Mouse (Mus musculus): ENCODE results near the gene Gm17545. TPM values are rescaled to one million over a fixed set of nuclear protein-coding genes. Genes with fewer than 3 reads are reported as not detected.
A peak's percentile ranks its signal among the peaks of the same experiment; 100 is the strongest.
"Not testable (repeated sequence)": the region's sequence is repeated elsewhere in the genome, so short reads cannot be mapped to it uniquely, and the experiment has no call there.

Gene Gm17545
- polyA plus RNA-seq (2015; fragmentation: Nextera tagmentation; extraction: Ambion mirVana): not detected in 2 replicates

- H3K4me3 ChIP-seq (ENCODE audit: low read length); H3K27ac ChIP-seq (ENCODE audit: low read length); H3K9ac ChIP-seq (ENCODE audit: low read length); ATAC-seq (replicated peaks; ENCODE audit: extremely low read depth, insufficient read depth, low FRiP score); H3K27me3 ChIP-seq (ENCODE audit: control insufficient read depth, insufficient read depth, low read length); H3K4me1 ChIP-seq (ENCODE audit: control insufficient read depth, insufficient read depth, low read length); H3K4me2 ChIP-seq (ENCODE audit: low read depth, low read length); H3K9me3 ChIP-seq (replicated peaks; ENCODE audit: control insufficient read depth, low read length): not testable (repeated sequence)
- WGBS: 93% methylated on average over 8 of the region's 8 CpGs
- peaks cover 69% of the 10 kb centered on the region for H3K36me3 ChIP-seq (ENCODE audit: control insufficient read depth, insufficient read depth)
These were observed at the start of gene Gm17545 for GRCm38 (mm10) chr9:22453990-22454389. Gene Gm17545 (plus strand): TSS chr9:22454290.

GRCm38 (mm10) chr9:22405414-22405813, 48.7 kb upstream of the Gm17545 start:
- no peaks in the 10 kb centered on the region for H3K36me3 ChIP-seq (ENCODE audit: control insufficient read depth, insufficient read depth)
- no peaks in the 10 kb centered on the region for H3K27me3 ChIP-seq (ENCODE audit: control insufficient read depth, insufficient read depth, low read length)
- no peak overlapping the region for H3K4me2 ChIP-seq (ENCODE audit: low read depth, low read length)
- 73% methylated on average over 3 of the region's 3 CpGs for WGBS
- H3K9me3 ChIP-seq (replicated peaks; ENCODE audit: control insufficient read depth, low read length): no peaks in the 10 kb centered on the region
- no peak overlapping the region for H3K9ac ChIP-seq (ENCODE audit: low read length)
- H3K4me3 ChIP-seq (ENCODE audit: low read length): no peak overlapping the region
- no peaks in the 10 kb centered on the region for H3K4me1 ChIP-seq (ENCODE audit: control insufficient read depth, insufficient read depth, low read length)
- no peak overlapping the region for H3K27ac ChIP-seq (ENCODE audit: low read length)
- ATAC-seq (replicated peaks; ENCODE audit: extremely low read depth, insufficient read depth, low FRiP score): no peak

- not testable (repeated sequence) for ATAC-seq (replicated peaks; ENCODE audit: extremely low read depth, insufficient read depth, low FRiP score); H3K27ac ChIP-seq (ENCODE audit: low read length); H3K36me3 ChIP-seq (ENCODE audit: control insufficient read depth, insufficient read depth); H3K9me3 ChIP-seq (replicated peaks; ENCODE audit: control insufficient read depth, low read length); H3K4me2 ChIP-seq (ENCODE audit: low read depth, low read length); H3K27me3 ChIP-seq (ENCODE audit: control insufficient read depth, insufficient read depth, low read length); H3K4me1 ChIP-seq (ENCODE audit: control insufficient read depth, insufficient read depth, low read length); H3K9ac ChIP-seq (ENCODE audit: low read length); H3K4me3 ChIP-seq (ENCODE audit: low read length)
- WGBS: 71% methylated on average over 3 of the region's 4 CpGs
These were observed 46.5 kb upstream of the Gm17545 start for GRCm38 (mm10) chr9:22407633-22408032.

GRCm38 (mm10) chr9:22408344-22408743, 45.7 kb upstream of the Gm17545 start:
- H3K4me3 ChIP-seq (ENCODE audit: low read length); H3K9me3 ChIP-seq (replicated peaks; ENCODE audit: control insufficient read depth, low read length); H3K4me2 ChIP-seq (ENCODE audit: low read depth, low read length); H3K27ac ChIP-seq (ENCODE audit: low read length); H3K36me3 ChIP-seq (ENCODE audit: control insufficient read depth, insufficient read depth); ATAC-seq (replicated peaks; ENCODE audit: extremely low read depth, insufficient read depth, low FRiP score); H3K9ac ChIP-seq (ENCODE audit: low read length); H3K4me1 ChIP-seq (ENCODE audit: control insufficient read depth, insufficient read depth, low read length); H3K27me3 ChIP-seq (ENCODE audit: control insufficient read depth, insufficient read depth, low read length): not testable (repeated sequence)
- WGBS: 16% methylated on average over 4 of the region's 4 CpGs

- Histone ChIP-seq H3K4me3 (ENCODE audit: low read length) (no peak overlapping the region), H3K27ac (ENCODE audit: low read length) (no peak overlapping the region), H3K27me3 (ENCODE audit: control insufficient read depth, insufficient read depth, low read length) (no peaks in the 10 kb centered on the region), H3K4me1 (ENCODE audit: control insufficient read depth, insufficient read depth, low read length) (peaks cover 2% of the 10 kb centered on the region; the same call in 1 of the 2 replicates), H3K36me3 (ENCODE audit: control insufficient read depth, insufficient read depth) (no peaks in the 10 kb centered on the region), H3K4me2 (ENCODE audit: low read depth, low read length) (no peak overlapping the region), H3K9ac (ENCODE audit: low read length) (no peak overlapping the region), H3K9me3 (replicated peaks; ENCODE audit: control insufficient read depth, low read length) (no peaks in the 10 kb centered on the region)
- 73% methylated on average over 7 of the region's 7 CpGs for WGBS
- no peak for ATAC-seq (replicated peaks; ENCODE audit: extremely low read depth, insufficient read depth, low FRiP score)
These were observed 44.6 kb upstream of the Gm17545 start for GRCm38 (mm10) chr9:22409501-22409900.

GRCm38 (mm10) chr9:22411002-22411857, 42.9 kb upstream of the Gm17545 start, which contains the start of gene 9530077C05Rik:
Gene 9530077C05Rik (plus strand): TSS chr9:22411513.
- ATAC-seq (replicated peaks; ENCODE audit: extremely low read depth, insufficient read depth, low FRiP score): peak; percentile 98
- under 1% methylated on average over 43 of the region's 43 CpGs for WGBS

GRCm38 (mm10) chr9:22416187-22416586, 37.9 kb upstream of the Gm17545 start:
- Histone ChIP-seq H3K27ac (ENCODE audit: low read length) (no peak overlapping the region), H3K36me3 (ENCODE audit: control insufficient read depth, insufficient read depth) (no peaks in the 10 kb centered on the region), H3K4me1 (ENCODE audit: control insufficient read depth, insufficient read depth, low read length) (peaks cover 2% of the 10 kb centered on the region; the same call in 1 of the 2 replicates), H3K4me3 (ENCODE audit: low read length) (no peak overlapping the region), H3K9ac (ENCODE audit: low read length) (no peak overlapping the region), H3K9me3 (replicated peaks; ENCODE audit: control insufficient read depth, low read length) (no peaks in the 10 kb centered on the region), H3K27me3 (ENCODE audit: control insufficient read depth, insufficient read depth, low read length) (no peaks in the 10 kb centered on the region), H3K4me2 (ENCODE audit: low read depth, low read length) (no peak overlapping the region)
- ATAC-seq (replicated peaks; ENCODE audit: extremely low read depth, insufficient read depth, low FRiP score): no peak
- WGBS: 70% methylated on average over 3 of the region's 3 CpGs

More at GRCm38 (mm10) chr9:22411002-22411857, 42.9 kb upstream of the Gm17545 start, which contains the start of gene 9530077C05Rik:
- no peaks in the 10 kb centered on the region for H3K27me3 ChIP-seq (ENCODE audit: control insufficient read depth, insufficient read depth, low read length)
- peak within 1 kb of the TSS; percentile 76 for H3K9ac ChIP-seq (ENCODE audit: low read length)
- no peaks in the 10 kb centered on the region for H3K9me3 ChIP-seq (replicated peaks; ENCODE audit: control insufficient read depth, low read length)
- peak within 1 kb of the TSS; percentile 80 for H3K4me3 ChIP-seq (ENCODE audit: low read length)
- H3K4me2 ChIP-seq (ENCODE audit: low read depth, low read length): peak within 1 kb of the TSS; percentile 90
- peaks cover 2% of the 10 kb centered on the region; the same call in 1 of the 2 replicates for H3K4me1 ChIP-seq (ENCODE audit: control insufficient read depth, insufficient read depth, low read length)
- H3K36me3 ChIP-seq (ENCODE audit: control insufficient read depth, insufficient read depth): no peaks in the 10 kb centered on the region
- no peak within 1 kb of the TSS for H3K27ac ChIP-seq (ENCODE audit: low read length)

GRCm38 (mm10) chr9:22417547-22417946, 36.5 kb upstream of the Gm17545 start:
- Histone ChIP-seq H3K36me3 (ENCODE audit: control insufficient read depth, insufficient read depth) (no peaks in the 10 kb centered on the region), H3K4me2 (ENCODE audit: low read depth, low read length) (no peak overlapping the region), H3K9ac (ENCODE audit: low read length) (no peak overlapping the region), H3K27ac (ENCODE audit: low read length) (no peak overlapping the region), H3K4me3 (ENCODE audit: low read length) (no peak overlapping the region), H3K4me1 (ENCODE audit: control insufficient read depth, insufficient read depth, low read length) (peaks cover 5% of the 10 kb centered on the region), H3K27me3 (ENCODE audit: control insufficient read depth, insufficient read depth, low read length) (no peaks in the 10 kb centered on the region), H3K9me3 (replicated peaks; ENCODE audit: control insufficient read depth, low read length) (no peaks in the 10 kb centered on the region)
- WGBS: 43% methylated on average over 6 of the region's 6 CpGs
- ATAC-seq (replicated peaks; ENCODE audit: extremely low read depth, insufficient read depth, low FRiP score): no peak

- Histone ChIP-seq H3K27me3 (ENCODE audit: control insufficient read depth, insufficient read depth, low read length) (no peaks in the 10 kb centered on the region), H3K27ac (ENCODE audit: low read length) (no peak overlapping the region), H3K9ac (ENCODE audit: low read length) (no peak overlapping the region), H3K4me1 (ENCODE audit: control insufficient read depth, insufficient read depth, low read length) (peaks cover 23% of the 10 kb centered on the region), H3K36me3 (ENCODE audit: control insufficient read depth, insufficient read depth) (no peaks in the 10 kb centered on the region), H3K9me3 (replicated peaks; ENCODE audit: control insufficient read depth, low read length) (no peaks in the 10 kb centered on the region), H3K4me3 (ENCODE audit: low read length) (no peak overlapping the region), H3K4me2 (ENCODE audit: low read depth, low read length) (no peak overlapping the region)
- ATAC-seq (replicated peaks; ENCODE audit: extremely low read depth, insufficient read depth, low FRiP score): no peak
- 77% methylated on average over 3 of the region's 3 CpGs for WGBS
These were observed 34.2 kb upstream of the Gm17545 start for GRCm38 (mm10) chr9:22419877-22420276.

All from heart, embryonic 16.5 days (tissue).